Mouse (Mus musculus) myocyte (in vitro differentiated cells): ENCODE measurements around the gene Ncs1. TPM values are rescaled to one million over a fixed set of nuclear protein-coding genes. Genes with fewer than 3 reads are reported as not detected.

Experiments
- H3K27me3 ChIP-seq: one replicate; pipeline ENCODE4 v1.6.1; 2011; ENCODE audit not compliant: control insufficient read depth, insufficient read depth, insufficient read length
- H3K36me3 ChIP-seq: one replicate; pipeline ENCODE4 v1.6.1; 2011; ENCODE audit not compliant: control insufficient read depth, insufficient read depth
- H3K4me2 ChIP-seq: one replicate; pipeline ENCODE4 v1.6.1; 2011; ENCODE audit warnings: low read depth, control low read depth
- H3K4me3 ChIP-seq: one replicate; pipeline ENCODE4 v1.5.1; 2011; ENCODE audit warnings: mild to moderate bottlenecking, control low read depth, moderate library complexity
- H3K79me2 ChIP-seq: one replicate; pipeline ENCODE4 v1.6.1; 2011; ENCODE audit not compliant: control insufficient read depth, insufficient read depth
- H3ac ChIP-seq: one replicate; pipeline ENCODE4 v1.6.1; 2011; ENCODE audit not compliant: control insufficient read depth, insufficient read length
- CEBPB ChIP-seq: IDR thresholded peaks from 2 replicates; pipeline ENCODE4 v1.6.1; 2011; ENCODE audit warnings: mild to moderate bottlenecking, moderate library complexity; ENCODE audit not compliant: poor library complexity, insufficient read depth, severe bottlenecking
- E2F4 ChIP-seq: IDR thresholded peaks from one replicate; pipeline ENCODE4 v1.6.1; 2011; ENCODE audit warnings: mild to moderate bottlenecking, control low read depth, moderate library complexity; ENCODE audit not compliant: insufficient read depth
- MAX ChIP-seq: IDR thresholded peaks from one replicate; pipeline ENCODE4 v1.6.1; 2011; ENCODE audit warnings: low read depth, mild to moderate bottlenecking, control low read depth
- MYOD1 ChIP-seq, 3 experiments: IDR thresholded peaks; one replicate each; pipeline ENCODE4 v1.6.1; 2011; ENCODE audit warnings: control low read depth in 2 of 3, low read depth in 2 of 3, mild to moderate bottlenecking in 2 of 3, moderate library complexity in 1 of 3; ENCODE audit not compliant: insufficient read length in 2 of 3, control insufficient read depth in 1 of 3
- MYOG ChIP-seq, 3 experiments: IDR thresholded peaks; one replicate each; pipeline ENCODE4 v1.6.1; 2011; ENCODE audit warnings: control low read depth in 2 of 3, low read depth in 2 of 3, mild to moderate bottlenecking in 2 of 3; ENCODE audit not compliant: insufficient read length in 2 of 3, control insufficient read depth in 1 of 3, insufficient read depth in 1 of 3
- POLR2A ChIP-seq: IDR thresholded peaks from one replicate; pipeline ENCODE4 v1.6.1; 2011; ENCODE audit warnings: low read depth, mild to moderate bottlenecking, control low read depth, moderate library complexity; ENCODE audit not compliant: insufficient read length
- POLR2AphosphoS2 ChIP-seq: IDR thresholded peaks from one replicate; pipeline ENCODE4 v1.6.1; 2011; ENCODE audit warnings: low read depth, control low read depth; ENCODE audit not compliant: insufficient read length
- REST ChIP-seq: IDR thresholded peaks from one replicate; pipeline ENCODE4 v1.6.1; 2011; ENCODE audit warnings: mild to moderate bottlenecking, control low read depth, moderate library complexity; ENCODE audit not compliant: insufficient read depth, insufficient read length
- SRF ChIP-seq: IDR thresholded peaks from one replicate; pipeline ENCODE4 v1.6.1; 2011; ENCODE audit warnings: low read depth; ENCODE audit not compliant: control insufficient read depth, insufficient read length
- TCF12 ChIP-seq: IDR thresholded peaks from one replicate; pipeline ENCODE4 v1.6.1; 2011; ENCODE audit warnings: mild to moderate bottlenecking, control low read depth; ENCODE audit not compliant: poor library complexity, insufficient read depth, severe bottlenecking
- TCF3 ChIP-seq: IDR thresholded peaks from one replicate; pipeline ENCODE4 v1.6.1; 2011; ENCODE audit warnings: low read depth, control low read depth; ENCODE audit not compliant: insufficient read length
- USF1 ChIP-seq: IDR thresholded peaks from one replicate; pipeline ENCODE4 v1.6.1; 2011; ENCODE audit warnings: low read depth, mild to moderate bottlenecking, control low read depth, moderate library complexity
- polyA plus RNA-seq: library from polyadenylated mRNA; unstranded; fragments of >200 nt; fragmentation: generic; extraction: Trizol; gene quantifications from one replicate; pipeline ENCODE4 v1.2.1, GENCODE M21; 2012; ENCODE audit warnings: missing spikeins

Ncs1 gene
- polyA plus RNA-seq, 1 experiment, result 36.1 TPM

DNA sequence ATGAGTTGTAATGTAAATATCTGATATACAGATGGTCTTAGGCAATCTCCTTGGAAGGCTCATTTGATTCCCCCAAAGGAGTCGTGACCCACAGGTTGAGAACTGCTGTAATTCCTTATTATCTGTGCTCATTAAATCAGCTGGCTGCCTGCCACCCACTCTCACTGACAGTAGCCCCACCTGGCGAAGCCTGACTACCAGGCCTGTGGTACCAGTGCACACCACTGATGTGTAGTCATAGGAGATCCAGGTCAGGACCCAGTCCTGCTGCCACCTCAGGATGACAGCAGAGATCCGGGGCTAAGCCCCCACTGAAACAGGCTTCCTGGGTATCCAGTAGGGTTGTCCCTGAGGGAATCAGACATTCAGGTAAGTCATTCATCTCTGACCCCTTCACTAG lies 27.0 kb upstream of the Ncs1 start:
- H3K4me3 ChIP-seq, result no peak overlapping the region
- no peaks in the 10 kb centered on the region for H3K27me3 ChIP-seq
- TF ChIP-seq TCF12 (no peak), MYOG (IDR thresholded peaks at IDR 0.05; ENCODE audit: control insufficient read depth in 1 of 3, insufficient read depth in 1 of 3, insufficient read length in 2 of 3, low read depth in 2 of 3) (no peak), REST (no peak), POLR2AphosphoS2 (no peak), CEBPB (no peak), MAX (no peak), MYOD1 (IDR thresholded peaks at IDR 0.05; ENCODE audit: control insufficient read depth in 1 of 3, insufficient read length in 2 of 3, low read depth in 2 of 3) (no peak), POLR2A (no peak), SRF (no peak), E2F4 (no peak), USF1 (no peak)
- H3K36me3 ChIP-seq, result no peaks in the 10 kb centered on the region
- no peaks in the 10 kb centered on the region for H3K79me2 ChIP-seq
- no peak overlapping the region for H3ac ChIP-seq
- H3K4me2 ChIP-seq, result no peak overlapping the region

DNA sequence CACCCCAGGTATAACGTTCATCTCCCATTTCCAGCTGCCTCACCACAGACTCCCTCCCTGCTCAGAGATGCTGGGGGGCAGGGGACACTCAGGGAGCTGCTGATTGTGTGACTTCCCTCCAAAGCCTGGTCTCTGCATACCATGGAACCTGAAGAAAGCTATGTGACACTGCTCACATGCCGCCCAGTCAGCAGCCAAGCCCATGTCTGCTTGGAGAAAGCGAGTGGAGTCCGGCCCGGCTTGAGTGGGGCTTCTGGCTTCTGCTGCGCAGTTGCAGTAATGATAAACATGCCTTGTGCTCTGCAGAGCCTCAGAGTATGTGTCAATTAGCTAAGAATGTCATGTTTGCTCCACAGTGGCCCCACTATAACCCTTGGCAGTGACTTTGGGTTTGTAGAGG lies 26.2 kb upstream of the Ncs1 start:
- Histone ChIP-seq H3K4me3 (no peak overlapping the region), H3K4me2 (no peak overlapping the region), H3K79me2 (no peaks in the 10 kb centered on the region), H3K27me3 (no peaks in the 10 kb centered on the region), H3K36me3 (no peaks in the 10 kb centered on the region), H3ac (no peak overlapping the region)
- TF ChIP-seq MYOD1 (IDR thresholded peaks at IDR 0.05; ENCODE audit: control insufficient read depth in 1 of 3, insufficient read length in 2 of 3, low read depth in 2 of 3), result no peak
- TF ChIP-seq TCF3, result no peak
- no peak for TF ChIP-seq SRF
- peak; percentile 60 for TF ChIP-seq POLR2AphosphoS2
- TF ChIP-seq MAX, result no peak

DNA sequence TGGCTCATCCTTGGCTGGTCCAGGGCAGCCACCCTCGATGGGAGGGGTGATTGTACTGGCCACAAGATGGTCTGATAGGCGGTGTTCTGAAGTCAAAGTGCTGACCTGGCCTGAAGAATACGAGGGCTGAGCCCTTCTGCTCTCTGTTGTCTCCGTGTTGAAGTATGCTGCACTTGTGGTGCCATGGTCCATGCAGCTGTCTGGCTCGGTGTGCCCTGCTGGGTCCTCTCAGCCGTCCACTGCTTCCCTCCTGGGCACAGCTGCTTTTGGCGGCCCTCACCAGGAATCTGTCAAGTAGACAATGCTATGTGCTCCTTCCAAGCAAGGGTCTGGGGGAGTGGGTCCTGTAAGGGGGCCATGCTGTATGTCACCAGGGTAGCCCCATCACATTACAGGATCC lies 24.8 kb upstream of the Ncs1 start:
- Histone ChIP-seq H3K27me3 (no peaks in the 10 kb centered on the region), H3K4me3 (no peak overlapping the region), H3K36me3 (no peaks in the 10 kb centered on the region), H3ac (no peak overlapping the region), H3K79me2 (no peaks in the 10 kb centered on the region), H3K4me2 (no peak overlapping the region)
- TF ChIP-seq POLR2A (no peak), POLR2AphosphoS2 (peak; percentile 91), USF1 (no peak), CEBPB (no peak), REST (no peak), TCF3 (no peak), E2F4 (no peak), MYOG (IDR thresholded peaks at IDR 0.05; ENCODE audit: control insufficient read depth in 1 of 3, insufficient read depth in 1 of 3, insufficient read length in 2 of 3, low read depth in 2 of 3) (peak in 2 of 3 experiments; percentile 72 to 79), MAX (no peak), SRF (no peak), MYOD1 (IDR thresholded peaks at IDR 0.05; ENCODE audit: control insufficient read depth in 1 of 3, insufficient read length in 2 of 3, low read depth in 2 of 3) (peak in 2 of 3 experiments; percentile 47 to 52), TCF12 (no peak)

DNA sequence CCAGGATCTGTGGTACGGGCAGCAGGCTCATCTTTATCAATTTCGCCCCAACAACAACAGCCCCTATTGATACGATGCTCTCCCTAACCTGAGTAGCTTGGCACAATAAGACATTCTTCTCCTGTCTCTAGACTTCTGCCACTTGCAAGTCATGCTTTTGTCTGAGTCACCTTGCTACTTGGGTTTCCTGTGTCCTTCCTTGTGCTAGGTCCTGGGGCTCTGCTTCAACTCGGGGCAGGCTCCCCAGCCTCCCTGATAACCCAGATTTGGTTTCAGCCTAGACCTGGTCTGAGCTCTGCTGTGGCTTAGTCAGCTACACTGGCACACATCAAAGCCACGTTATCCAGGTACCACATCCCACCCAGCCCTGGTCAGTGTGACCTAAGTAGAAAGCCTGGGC lies 24.0 kb upstream of the Ncs1 start:
- Histone ChIP-seq H3ac (no peak overlapping the region), H3K4me3 (no peak overlapping the region), H3K36me3 (no peaks in the 10 kb centered on the region), H3K27me3 (no peaks in the 10 kb centered on the region), H3K4me2 (no peak overlapping the region), H3K79me2 (no peaks in the 10 kb centered on the region)
- TF ChIP-seq REST (no peak), POLR2AphosphoS2 (peak; percentile 66)

DNA sequence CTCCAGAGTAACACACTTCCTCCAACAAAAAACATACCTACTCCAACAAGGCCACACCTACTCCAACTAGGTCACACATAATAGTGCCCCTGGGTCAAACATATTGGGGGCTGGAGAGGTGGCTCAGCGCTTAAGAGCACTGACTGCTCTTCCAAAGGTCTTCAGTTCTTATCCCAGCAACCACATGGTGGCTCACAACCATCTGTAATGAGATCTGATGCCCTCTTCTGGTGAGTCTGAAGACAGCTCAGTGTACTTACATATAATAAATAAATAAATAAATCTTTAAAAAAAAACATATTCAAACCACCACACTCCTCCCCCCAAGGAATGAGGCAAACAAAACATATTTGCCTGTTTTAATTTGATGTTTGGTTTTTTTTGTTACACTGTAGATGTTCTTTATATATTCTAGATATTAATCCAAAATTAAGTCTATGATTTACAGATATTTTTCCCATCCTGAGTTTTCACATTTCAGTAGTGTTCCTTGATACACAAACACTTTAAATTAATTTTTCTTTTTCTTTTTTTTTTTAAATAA lies 16.8 kb upstream of the Ncs1 start:
- no peaks in the 10 kb centered on the region for H3K27me3 ChIP-seq
- no peak for TF ChIP-seq TCF3
- no peak for TF ChIP-seq REST
- no peak for TF ChIP-seq USF1
- TF ChIP-seq CEBPB, result no peak
- no peak for TF ChIP-seq MYOG (IDR thresholded peaks at IDR 0.05; ENCODE audit: control insufficient read depth in 1 of 3, insufficient read depth in 1 of 3, insufficient read length in 2 of 3, low read depth in 2 of 3)
- H3ac ChIP-seq, result no peak overlapping the region
- H3K4me3 ChIP-seq, result no peak overlapping the region
- no peaks in the 10 kb centered on the region for H3K36me3 ChIP-seq
- no peak overlapping the region for H3K4me2 ChIP-seq
- H3K79me2 ChIP-seq, result no peaks in the 10 kb centered on the region
